Mouse (Mus musculus) embryo, embryonic 11 days (tissue): ENCODE results near the gene Ksr2.

ENCODE experiments used
- DNase-seq: peaks from one replicate; pipeline ENCODE4 v3.0.0-alpha.2; 2015

Ksr2 gene

DNA sequence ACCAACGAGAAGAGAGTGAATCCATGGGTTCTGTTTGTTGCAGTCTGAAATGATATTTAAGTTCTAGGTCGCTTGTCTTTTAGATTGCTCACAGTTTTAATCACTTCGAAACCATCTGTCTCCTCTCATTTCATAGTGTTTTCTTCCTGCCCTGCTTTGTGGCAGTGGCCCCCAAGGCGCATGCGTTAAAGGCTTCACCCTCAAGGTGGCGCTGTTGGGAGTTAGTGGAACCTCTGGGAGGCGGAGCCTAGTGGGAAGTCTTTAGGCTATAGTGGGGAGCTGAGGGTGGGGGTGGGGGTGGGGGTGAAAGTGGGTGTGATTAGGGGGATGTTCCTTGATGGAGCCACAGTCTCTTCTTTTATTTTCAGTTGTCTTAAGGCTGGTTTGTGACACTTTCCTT, 214.6 kb downstream of the Ksr2 start:
- DNase-seq: peak; percentile 52

DNA sequence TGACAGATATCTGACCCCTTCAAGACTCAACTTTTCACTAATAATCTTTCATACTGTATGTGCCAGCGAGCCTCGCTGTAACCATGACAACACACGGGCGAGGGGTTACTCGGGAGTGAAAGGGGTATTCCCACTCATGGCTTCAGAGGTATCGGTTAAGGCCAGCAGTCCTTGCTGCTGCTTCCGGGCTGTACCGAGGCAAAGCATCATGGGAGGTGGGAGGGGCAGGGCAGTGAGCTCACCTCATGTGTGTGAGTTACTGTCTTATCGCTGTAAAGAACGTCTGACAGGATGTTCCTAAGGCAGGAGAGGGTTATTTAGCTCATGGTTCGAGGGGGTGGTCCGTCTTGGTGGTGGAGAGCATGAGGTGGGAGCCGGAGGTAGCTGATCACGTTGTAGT, 215.8 kb downstream of the Ksr2 start:
- DNase-seq: no peak

DNA sequence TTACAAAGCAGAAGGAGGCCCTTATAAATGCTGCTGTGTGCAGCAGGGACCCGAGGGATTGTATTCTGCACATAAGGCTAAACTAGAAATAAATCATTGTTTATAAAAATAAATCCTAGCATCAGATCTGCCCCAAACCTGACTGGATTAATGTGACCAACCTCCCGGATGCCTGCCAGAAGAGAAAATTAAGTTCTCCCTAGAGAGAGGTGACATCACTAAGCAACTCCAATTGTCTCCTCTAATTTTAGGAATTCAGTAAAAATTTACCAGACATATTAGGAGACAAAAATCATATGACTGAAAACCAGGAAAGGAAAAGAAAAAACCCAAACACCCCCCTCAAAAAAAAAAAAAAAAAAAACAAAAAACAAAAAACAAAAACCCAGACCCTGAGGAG, 221.4 kb downstream of the Ksr2 start:
- no peak for DNase-seq

DNA sequence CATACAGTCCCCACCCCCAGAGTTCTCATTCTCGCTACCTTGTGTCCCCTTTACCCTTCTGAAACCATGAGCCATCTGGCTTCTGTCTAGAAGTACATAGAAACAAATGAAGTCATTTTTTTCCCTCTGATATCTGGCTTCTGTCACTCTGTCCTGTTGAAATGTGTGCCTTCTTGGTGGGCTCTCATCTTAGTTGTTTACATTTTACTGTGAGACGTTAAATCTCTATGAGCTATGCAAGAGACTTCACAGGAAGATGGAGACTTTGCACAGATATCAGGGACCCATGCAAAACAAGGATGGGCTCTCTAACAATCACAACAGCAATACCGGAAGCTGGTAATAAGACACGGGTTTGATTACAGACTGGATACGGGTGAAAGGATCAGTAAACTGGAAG, 222.0 kb downstream of the Ksr2 start:
- DNase-seq: no peak

DNA sequence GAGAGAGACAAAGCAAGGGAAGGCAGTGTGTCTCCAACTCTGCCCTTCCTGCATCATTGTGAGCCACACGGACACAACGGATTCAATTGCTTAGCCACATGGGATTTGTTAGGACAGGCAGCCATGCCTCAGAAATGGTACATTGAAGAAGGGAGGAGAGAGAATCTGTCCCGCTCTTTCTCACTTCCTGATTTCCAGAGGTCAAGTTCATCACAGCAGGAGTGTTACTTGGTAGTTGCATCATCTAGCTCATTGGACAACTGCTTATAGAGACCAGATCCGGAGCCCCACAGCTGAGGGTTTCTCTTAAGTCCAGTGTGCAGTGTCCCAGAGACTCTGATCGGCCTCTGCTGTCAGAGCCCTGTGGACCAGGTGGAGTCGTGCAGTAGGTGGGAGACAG, 227.8 kb downstream of the Ksr2 start:
- DNase-seq: no peak

DNA sequence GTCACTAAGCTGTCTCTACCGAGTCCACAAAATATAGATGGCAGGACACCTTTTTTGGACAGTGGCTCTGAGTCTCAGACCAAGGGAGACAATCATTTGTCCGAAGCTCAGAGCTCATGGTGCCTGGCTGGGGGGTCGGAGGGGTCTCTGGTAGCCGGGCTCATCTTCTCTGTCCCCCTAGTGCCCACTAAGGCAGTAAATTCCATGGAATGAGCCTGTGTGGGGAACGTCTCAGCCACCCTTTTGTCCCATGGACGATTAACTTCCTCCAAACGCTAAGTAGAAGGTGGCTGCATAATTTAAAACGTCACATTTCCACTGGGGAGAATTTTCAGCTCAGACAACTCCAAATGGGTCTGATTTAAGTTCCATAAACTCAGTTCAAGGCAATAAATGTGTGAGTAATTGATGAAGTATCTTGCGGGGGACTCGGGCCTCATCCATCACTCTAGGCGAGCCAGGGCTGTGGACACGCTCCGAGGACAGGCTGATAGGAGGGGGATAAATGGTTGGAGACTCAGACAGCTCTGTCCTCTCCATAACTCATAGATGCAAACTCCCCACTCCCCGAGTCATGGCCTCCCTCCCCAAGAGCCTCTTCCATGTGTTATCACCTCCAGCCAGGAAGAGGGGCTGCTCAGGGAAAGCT, 237.6 kb downstream of the Ksr2 start:
- DNase-seq: no peak

DNA sequence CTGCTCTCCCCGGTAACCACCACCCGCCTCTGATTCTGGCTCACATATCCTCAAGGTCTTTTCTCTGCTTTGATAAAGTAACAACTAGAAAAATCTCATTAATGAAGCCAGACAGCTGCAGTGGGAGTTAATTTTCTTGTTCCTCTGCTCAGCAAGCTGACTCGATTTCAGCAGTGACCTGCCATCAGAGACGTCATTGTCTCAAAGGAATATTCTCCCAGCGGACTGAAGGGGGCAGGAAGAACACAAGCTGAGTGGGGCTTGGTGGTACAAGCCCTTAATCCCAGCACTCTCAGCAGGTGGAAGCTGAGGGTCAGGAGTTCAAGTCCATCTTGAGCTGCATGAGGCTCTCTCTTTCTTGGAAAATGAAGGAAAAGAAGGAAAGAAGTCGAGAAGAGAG, 244.8 kb downstream of the Ksr2 start:
- DNase-seq: peak; percentile 23

DNA sequence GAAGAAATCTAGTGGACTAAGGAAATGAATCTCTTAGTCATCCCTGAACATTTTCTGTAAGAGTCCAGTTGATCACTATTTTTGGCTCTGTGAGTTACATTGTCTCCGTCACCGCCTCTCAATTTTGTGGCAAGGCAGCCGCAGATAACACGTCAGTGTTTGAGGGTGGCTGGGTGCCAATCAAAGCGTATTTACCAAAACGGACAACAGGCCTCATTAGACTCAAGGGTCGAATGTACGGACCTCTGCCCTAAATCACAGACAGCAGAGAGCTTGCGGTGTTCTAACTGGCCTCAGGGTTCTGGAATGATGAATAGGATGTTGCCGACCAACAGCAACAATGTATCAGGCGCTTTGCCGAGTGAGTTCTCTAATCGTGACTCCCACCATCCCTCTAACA, 245.8 kb downstream of the Ksr2 start:
- no peak for DNase-seq

DNA sequence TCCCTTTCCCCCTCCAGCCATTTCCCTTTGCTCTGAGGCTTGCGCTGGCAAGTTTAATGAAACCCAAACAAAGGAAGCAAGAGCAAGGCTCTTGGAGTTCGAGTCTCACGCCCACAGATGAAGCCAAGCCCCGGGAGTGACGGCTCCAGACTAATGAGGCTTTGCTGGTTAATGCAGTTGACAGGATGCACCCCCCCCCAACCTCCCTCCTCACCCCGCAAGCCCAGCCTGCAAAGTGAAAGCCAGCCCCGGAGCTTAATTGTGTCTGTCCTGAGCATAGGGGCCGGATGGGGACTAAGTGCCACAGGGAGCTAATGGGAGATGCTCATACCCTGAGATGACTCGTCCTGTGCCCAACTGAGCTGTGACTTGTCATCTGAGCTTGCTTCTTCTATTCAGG, 251.4 kb downstream of the Ksr2 start:
- DNase-seq: peak; percentile 42

DNA sequence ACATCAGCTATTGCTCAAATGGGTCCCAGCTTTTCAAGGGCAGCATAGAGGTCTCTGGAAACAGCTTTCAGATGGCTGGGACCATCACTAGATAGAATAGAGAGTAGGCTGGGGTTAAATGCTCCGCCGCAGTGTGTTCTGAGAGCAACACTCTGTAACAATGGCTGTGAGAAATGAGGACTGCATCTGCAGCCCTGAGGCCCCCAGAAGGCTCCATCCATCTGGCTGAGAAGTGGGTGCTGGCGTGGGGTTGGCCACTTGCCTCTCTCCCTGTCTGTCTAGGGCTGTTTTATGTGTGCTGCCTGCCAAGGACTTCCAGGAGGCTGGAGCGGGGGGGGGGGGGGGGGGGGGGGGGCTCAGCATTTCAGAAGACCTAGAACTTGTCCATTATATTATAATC, 253.5 kb downstream of the Ksr2 start:
- DNase-seq: no peak

DNA sequence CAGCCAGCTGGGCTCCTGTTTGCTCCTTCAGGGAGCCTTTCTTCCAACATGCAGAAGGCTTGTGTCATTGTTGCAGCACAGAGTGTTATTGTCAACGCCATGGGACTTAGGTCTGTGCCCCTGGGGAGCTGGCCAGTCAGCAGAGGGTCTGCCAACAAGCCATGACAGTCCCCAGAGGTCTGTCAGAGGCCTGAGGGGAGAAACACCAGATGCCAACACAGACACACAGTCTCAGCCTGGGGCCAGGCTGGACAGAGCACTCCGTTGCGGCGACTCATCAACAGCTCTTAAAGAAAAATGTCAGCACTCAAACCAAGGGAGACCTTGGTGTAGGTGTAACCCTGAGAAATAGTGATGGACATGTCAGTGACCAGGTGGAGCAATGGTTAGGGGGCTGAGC, 255.5 kb downstream of the Ksr2 start:
- DNase-seq: no peak

DNA sequence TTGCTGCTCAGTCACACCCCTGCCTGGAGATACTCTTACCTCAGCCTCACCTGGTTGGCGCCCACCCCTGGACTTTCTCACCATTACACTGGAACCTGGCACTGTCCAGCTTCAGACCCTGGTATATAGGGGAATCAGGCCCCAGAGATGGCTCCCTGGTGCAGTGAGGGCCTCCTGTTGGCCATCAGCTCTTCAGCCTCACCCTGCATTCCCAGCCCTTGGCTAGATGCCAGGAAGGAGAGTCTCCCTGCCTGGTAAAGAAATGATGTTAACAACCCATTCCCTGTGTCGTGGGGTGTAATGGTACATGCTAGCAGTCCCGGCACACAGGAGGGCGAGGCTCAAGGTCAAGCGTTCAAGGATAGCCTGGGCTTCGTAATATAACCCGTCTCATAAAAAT, 256.0 kb downstream of the Ksr2 start:
- DNase-seq: no peak

DNA sequence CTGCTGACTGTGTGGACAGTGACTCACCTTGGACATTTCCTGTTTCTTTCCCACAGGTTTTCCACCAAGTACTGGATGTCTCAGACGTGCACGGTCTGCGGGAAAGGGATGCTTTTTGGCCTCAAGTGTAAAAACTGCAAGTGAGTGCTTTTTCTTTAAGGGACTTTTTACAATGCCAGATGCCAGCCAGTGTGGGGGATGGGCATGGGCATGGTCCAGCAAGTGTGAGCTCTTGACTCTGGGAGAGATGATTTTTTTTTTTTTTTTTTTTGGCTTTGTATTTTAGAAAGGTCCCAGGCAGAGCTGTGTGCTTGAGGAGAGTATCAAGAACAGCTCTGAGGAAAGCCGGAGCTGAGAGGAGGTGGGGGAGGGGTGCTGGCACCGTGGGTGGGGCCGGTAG, 257.6 kb downstream of the Ksr2 start:
- DNase-seq: no peak

DNA sequence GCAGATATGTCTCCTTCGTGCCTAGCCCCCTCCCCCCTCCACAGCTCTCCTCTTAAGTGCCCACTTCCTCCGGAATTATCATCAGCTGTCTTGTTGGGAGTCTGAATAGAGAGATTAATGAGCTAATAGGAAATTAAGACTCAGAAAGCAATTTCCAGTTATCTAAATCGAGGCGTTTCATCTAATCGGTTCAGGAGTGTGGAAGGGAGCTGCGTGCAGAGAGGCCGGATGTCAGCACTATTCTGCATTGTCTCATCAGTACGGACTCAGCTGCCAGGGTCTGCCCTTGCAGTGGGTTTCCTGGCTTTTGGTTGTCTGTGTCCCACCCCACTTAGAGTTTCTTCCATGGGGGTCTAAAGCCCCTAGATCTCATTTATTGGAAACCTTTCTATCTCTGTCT, 262.0 kb downstream of the Ksr2 start:
- no peak for DNase-seq

DNA sequence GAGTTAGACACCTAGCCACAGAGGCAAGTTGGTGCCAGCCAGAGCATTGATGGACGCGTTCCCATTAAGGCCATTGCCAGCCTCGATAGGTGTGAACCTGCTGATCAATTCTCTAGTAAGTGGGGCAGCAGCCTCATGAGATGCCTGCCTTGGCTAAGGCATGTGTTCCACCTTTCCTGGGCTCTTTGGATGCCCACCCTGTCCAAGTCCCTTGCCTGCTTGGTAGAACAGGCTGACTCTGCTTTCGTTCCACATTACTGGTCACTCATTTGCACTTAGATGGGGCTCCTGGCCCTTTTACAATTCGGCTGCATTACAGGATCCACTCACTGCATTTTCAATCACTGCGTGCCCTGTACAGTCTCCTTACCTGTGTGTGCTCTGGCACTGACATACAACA, 263.4 kb downstream of the Ksr2 start:
- DNase-seq: no peak

DNA sequence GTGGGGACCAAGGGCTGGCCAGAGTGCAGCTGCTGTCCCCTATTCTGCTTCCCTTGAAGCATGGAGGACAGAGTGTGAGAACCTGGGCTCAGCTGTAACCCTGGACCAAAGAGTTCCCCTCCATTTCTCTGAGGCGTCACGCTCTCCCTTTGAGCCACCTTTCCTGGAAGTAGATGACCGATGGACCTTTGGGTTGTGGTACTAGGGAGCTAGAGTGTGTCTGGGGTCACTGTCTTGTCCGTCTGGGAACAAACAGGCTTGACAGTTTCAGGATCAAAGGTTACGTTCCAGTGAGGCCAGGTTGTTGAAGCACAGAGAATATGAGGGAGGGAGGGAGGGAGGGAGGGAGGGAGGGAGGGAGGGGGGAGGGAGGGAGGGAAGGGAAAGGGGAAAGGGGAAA, 264.6 kb downstream of the Ksr2 start:
- no peak for DNase-seq

DNA sequence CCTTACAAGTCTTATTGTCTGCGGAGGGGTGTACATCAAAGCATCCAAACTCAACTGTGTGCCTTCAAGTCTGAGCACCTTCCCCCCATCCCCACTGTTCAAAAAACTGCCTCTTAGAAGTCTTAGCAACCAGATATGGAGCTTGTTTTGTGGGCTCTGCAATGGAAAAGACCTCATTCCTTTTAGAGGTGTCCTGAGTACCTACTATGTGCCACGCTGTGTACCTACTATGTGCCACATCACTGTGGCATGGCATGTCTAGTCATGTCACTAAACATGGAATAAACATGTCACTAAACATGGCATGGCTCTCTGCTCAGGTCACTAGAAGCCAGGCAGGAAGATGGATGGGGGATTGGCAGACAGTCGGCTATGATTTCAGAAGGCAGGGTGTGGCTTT, 268.4 kb downstream of the Ksr2 start:
- DNase-seq: no peak

DNA sequence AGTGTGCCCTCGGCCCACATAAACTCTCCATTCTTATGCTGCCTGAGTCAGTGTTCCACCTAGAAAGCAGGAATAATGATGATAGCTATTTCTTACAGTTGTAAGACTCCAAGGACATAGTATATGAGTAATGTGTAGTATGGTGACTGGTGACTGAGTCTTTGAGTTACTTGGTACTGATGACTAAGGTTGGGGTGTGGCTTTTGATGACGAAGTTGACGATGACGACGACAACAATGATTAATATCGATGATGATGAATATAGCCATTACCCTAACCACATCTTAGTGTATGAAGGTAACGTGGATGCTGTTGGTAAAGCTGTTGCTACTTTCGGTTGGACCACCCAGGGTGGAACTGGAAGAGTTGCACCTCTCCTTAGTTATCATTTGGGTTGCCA, 270.7 kb downstream of the Ksr2 start:
- DNase-seq: no peak

DNA sequence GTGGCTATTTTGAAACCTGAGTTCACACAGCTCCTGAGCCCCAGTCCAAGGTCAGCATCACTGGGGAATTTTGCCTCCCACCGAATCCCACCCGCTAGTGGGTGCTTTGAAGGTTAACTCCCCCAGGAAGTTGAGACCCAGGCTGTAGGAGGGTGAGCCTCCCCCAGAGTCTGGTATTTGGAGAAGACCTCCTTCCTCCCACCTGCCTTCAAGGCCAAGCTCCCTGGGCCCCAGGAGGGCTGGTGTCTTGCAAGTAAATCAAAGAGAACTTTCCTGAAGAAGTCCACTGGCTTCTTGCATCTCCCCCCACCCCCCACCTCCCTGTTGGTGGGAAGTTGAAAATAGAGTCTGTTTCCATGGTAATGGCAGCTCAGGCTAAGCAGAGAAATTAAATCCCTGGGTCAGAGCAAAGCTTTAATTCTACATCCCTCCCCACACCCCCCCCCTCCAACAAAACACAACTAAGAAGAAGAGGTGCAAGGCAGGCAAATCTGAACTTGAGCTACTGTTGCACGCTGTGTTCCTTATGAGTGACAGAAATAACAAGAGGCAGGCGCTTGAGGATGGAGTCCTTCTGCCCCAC, 274.1 kb downstream of the Ksr2 start:
- DNase-seq: peak; percentile 57

DNA sequence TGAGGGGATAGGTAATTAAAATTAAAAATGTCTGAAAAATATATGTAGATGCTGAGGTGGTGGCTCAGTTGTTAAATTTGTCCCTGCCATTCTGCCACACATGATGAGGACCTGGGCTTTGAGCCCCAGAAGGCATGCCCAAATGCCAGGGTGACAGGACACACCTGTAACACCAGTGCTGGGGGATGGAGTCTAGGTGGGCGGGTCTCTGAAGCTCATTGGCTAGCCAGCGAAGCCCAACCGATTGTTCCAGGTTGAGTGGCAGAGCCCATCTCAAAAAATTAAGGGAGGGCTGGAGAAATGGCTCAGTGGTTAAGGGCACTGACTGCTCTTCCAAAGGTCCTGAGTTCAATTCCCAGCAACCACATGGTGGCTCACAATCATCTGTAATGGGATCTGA, 274.9 kb downstream of the Ksr2 start:
- no peak for DNase-seq

DNA sequence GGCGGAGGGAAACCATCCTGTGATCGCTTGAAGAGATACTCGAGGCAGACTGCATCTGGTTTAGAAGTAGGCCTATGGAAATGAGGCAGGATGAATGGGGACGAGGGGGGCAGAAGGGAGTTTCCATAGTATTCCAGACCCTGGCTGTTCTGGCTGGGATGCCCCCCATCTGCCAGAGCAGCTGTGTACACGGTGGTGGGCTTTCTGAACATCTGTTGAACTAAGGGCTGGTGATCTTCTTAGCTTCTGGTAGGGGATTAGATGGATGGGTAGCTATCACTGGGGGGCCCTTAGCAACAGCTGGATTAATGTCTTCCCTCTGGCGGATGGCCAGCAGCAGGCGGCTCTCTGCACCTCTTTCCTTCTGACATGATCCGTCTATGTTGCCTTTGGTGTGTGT, 276.0 kb downstream of the Ksr2 start:
- no peak for DNase-seq

DNA sequence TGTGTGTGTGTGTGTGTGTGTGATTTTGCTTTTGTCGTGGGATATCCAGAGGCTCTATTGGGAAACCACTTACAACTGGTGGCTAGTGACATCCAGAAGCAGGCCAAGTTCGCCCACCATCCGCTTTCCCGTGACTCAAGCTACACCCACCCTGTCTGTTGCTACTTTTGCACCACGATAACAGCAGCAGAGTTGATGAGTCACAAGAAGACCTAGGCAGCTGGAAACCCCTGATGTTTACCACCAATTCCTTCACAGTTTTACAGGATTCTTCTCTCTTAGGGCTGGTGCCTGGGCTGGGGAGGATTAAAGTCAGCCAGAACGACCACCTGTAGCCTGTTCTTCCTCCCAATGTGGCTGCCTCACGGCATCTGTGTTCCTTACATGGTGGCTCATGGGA, 277.5 kb downstream of the Ksr2 start:
- no peak for DNase-seq

DNA sequence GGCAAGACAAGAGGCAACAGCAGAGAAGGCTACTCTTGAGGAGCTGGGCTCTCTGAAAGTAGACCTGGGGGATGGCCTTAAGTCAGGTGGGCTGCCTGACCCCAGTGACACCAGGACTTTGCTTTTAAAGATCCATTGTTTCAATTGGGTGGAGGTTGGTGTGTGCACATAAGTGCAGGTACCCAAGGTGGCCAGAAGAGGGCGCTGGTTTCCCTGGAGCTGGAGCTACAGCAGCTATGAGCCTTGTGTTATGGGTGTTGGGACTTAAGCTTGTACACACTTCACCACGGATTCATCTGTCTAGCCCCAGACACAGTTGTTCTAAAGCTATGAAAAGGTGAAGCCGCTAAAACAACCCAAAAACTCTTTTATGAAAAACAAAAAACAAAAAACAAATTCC, 279.8 kb downstream of the Ksr2 start:
- DNase-seq: no peak

DNA sequence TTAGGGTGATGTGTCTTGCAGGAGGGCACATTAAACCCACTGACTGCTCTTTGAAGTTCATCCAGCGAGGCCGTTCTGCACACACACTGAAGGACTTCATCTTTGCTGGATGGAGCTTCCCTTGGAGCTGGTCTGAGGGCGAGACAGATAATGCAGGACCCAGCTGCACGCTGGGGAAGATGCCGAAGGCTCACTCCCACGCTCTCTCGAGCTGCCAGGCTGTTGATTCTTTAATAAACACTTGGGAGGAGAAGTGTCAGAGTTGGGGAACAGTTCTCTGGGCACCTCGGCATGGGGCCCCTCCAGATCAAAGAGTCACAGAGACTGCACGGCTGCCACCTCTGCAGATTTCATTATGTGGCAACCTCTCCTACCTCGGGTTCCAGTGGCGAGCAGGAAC, 280.8 kb downstream of the Ksr2 start:
- DNase-seq: no peak

DNA sequence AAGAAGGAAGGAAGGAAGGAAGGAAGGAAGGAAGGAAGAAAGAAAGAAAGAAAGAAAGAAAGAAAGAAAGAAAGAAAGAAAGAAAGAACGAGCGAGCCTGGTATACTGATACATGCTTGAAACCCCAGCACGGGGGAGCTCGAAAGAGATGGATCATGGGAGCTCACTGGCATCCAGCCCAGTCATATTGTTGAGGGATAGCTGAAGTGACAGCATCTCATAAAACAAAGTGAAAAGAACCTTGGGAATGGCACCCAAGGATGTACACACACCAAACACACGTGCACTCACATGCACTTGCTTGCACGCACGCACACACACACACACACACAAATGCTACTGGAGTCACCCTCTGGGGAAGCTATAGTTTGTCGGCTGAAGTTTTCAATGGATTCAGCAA, 282.6 kb downstream of the Ksr2 start:
- DNase-seq: no peak

DNA sequence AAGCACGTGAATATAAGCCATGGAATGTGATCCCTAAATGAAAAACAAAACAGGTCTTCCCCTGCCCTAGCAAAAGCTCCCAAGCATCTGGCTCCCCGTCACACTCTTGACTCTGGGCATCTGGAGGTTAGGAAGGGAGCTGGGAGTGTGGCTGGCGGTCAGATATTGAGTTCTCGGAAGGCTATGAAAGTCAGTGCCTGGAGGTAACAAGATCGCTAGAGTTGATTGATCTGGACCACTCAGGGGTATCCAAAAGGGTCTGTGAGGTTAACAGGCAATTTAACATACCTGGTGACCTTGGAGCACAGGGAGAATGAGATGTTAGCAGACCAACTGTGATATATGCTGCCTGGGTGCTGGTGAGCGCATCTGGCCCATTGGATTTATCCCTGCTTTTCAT, 283.8 kb downstream of the Ksr2 start:
- no peak for DNase-seq
